Mouse (Mus musculus) urinary bladder, postnatal 25 days (tissue): ENCODE results near the gene Txnrd2.
A peak's percentile ranks its signal among the peaks of the same experiment; 100 is the strongest.

ENCODE experiments used
- DNase-seq: peaks from one replicate; pipeline ENCODE4 v3.0.0; 2022; ENCODE audit warnings: low spot score

Gene Txnrd2

DNA sequence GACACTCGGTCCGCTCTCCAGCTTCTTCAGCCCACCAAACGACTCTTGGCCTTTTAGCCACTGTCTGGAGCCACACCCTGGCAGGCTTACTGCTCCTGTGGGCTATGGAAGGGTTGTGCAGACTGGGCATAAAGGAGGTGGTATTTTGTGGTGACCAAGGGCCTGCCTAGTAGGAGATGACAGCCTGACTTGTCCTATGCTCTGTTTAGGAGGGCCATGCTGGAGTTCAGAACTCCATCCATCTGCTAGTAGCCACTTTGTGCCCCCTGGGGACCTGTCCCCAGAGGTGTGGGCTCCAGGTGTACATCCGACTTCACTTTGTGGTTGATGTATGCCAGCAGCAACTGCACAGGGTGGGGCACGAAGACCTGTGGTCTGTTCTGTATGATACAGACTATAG is 32.6 kb upstream of the Txnrd2 start:
- DNase-seq = no peak

DNA sequence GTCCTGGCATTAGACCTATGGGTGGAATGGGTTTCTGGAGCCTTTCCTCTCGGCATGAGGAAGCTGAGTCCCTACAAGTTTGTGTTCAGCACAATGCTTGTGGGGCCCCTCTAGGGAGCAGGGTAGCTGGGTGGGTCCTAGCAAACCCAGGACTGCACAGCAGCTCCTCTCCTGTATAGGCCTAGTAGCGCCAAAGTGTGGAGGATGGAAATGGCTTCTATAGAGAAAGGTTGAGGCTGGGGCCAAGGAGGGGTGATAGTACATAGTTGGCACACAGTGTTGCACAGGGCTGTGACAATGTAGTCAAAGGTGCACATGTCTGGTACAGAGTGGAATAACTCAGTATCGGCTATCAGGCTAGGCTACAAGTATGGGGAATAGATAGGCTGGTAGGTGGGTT is 32.1 kb upstream of the Txnrd2 start:
- no peak for DNase-seq

DNA sequence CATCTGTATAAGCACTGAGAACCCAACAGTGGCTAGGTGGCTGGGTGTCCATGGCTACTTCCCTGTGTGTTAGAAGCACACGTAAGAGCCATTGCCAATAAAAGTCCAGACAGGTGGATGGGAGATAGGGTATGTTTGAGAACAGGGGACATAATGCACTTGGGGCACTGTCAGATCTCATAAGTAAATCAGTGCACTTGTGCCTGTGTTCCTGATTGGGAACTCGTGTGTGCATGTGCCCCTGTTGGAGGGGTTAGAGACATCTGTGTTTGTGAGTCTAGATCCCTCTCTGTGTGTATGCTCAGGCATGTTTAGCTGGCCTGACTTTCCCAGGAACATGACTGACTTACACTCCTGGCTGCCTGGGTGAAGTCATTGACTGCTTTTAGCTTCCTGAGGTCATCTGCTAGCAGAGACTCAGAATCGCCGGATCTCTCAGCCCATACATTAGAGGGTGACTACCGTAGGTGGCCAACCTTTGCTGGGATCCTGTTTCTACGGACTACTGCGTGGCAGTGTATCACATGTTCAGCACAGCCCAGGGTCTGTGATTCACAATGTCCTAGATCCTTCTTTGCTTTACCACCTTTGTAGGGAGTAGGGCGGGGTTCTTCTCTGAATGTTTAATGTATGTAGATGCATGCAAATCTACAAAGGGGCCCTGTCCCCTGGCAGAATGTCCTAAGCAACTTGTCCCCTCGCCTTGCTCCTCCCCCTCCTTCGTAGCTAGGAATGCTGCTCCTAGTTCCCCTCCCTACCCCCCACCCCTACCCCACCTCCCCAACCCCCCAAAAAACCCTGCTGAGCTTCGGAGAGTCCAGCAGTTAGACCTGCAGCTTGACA is 31.2 kb upstream of the Txnrd2 start:
- DNase-seq = no peak

DNA sequence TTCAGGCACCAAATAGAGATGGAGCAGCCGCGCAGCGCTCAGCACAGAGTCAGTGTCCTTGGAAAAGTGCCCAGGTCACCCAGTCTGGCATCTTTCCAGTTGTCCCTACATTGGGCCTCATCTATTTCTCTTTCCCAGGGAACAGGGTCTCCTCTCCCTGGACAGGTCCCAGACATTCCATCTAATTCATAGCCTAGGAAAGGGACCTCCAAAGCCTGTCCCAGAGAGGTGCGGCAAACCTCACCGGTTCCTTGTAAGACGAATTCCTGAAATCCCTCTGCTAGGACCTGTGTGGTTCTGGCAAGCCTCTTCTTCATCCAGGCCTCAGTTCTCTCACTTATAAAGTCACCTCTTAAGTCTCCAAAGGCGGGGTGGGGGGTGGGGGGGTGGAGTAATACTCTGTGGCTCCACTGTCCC is 30.6 kb upstream of the Txnrd2 start:
- no peak for DNase-seq

DNA sequence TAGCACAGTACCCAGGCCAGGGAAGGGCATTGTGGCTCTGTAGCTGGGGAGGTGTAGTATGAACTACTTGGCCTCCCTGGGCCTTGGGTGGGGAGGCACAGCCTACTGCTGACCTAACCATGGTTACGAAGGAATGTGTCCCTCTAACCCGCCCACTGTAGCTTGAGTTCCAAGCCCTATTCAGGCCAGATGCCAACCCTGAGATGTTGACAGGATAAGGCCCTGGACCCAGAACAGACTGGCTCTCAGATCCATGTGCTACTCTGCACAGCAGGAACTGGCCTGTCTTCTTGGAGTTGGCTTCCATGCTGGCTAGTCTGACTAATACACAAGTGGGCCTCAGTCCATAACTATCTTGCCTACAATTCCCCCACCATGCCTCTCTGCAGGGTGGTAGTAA is 30.0 kb upstream of the Txnrd2 start:
- peak; percentile 44 for DNase-seq

DNA sequence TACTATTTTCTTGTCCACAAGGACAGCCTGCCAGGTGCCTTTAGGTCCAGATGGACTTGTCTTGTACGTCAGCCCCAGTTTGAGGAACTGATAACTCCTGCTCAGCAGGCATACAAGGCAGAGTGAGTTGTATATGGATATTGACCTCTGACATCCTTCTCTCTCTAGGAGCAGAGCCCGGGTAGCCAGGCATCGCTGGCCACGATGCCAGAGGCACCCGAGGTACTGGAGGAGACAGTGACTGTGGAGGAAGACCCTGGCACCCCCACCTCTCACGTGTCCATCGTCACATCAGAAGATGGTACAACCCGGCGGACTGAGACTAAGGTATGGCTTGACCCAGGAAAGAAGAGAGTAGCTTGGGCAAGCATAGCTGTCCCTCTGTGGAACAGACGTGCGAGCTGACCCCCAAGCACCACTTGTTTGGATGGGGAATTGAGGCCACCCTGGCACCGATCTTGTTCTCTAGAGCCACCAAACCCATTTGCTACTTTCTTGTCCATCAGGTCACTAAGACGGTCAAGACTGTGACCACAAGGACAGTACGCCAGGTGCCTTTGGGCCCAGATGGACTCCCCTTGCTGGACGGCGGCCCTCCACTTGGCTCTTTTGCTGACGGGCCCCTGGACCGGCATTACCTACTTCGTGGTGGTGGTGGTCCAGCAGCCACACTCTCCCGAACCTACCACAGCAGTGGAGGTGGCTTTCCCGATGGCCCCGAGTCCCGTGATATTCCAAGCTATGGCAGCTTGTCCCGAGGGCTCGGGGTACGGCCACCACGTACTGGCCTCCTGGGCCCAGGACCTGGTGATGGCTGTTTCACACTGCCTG is 29.2 kb upstream of the Txnrd2 start:
- DNase-seq = no peak

DNA sequence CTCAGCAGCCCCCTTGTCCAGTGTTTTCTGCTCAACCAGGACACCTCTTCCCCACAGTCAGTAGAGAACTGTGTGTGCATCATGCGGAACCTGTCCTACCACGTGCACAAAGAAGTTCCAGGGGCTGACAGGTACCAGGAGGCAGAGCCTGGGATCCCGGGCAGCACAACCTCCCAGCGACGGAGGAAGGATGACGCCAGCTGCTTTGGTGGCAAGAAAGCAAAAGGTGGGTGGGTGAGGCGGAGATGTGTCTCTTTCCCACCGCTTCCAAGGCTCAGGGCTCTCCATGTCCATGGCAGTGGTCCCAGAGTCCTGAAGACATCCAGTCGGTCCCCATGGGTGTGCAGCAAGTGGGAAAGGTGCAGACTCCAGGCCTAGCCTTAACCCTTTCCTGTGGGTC is 26.2 kb upstream of the Txnrd2 start:
- no peak for DNase-seq

DNA sequence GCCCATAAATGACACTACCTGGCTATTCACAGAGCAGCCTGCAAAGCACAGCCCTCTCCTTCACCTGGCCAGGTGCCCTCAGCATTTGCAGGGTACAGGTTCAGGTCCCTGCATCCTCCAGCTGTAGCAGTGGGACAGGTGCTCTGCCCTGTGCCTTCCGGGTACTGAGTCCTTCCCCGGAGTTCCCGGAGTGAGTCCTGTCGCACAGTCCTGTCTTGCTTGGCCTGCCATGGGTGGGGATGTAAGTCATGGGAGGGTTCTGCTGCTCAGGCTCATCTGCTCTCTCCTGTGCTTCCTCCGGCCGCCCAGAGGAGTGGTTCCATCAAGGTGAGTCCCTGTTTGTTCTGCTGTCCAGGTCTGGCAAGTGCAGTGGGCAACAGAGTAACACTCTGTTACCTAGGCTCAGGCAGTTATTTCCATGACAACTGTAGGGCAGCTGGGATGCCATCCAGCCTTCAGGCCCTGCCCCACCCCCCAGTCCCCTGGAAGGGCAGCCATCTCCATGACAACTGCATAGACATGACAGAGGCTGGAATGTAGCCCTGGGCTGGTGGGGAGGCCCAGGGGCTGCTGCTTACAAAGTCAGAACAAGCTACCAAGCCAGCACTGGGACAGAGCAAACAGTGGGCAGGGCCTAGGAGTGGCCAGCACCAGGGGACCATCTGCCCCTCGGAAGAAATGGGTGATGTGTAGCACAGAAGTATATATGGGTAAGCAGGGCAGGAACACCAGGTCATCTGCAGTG is 25.5 kb upstream of the Txnrd2 start:
- no peak for DNase-seq

DNA sequence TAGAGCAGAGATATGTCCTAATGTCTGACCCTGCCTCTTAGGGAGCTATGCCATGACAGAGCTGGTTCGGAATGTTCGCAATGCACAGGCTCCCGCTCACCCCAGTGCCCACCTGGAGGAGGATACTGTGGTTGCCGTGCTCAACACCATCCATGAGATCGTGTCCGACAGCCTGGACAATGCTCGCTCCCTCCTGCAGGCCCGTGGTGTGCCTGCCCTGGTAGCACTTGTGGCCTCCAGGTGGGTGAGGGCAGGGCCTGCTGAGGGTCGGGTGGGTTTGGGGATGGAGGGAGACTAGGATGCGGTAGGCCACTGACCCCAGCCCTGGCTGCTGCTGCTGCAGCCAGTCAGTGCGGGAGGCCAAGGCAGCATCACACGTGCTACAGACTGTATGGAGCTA is 22.9 kb upstream of the Txnrd2 start:
- DNase-seq = no peak

DNA sequence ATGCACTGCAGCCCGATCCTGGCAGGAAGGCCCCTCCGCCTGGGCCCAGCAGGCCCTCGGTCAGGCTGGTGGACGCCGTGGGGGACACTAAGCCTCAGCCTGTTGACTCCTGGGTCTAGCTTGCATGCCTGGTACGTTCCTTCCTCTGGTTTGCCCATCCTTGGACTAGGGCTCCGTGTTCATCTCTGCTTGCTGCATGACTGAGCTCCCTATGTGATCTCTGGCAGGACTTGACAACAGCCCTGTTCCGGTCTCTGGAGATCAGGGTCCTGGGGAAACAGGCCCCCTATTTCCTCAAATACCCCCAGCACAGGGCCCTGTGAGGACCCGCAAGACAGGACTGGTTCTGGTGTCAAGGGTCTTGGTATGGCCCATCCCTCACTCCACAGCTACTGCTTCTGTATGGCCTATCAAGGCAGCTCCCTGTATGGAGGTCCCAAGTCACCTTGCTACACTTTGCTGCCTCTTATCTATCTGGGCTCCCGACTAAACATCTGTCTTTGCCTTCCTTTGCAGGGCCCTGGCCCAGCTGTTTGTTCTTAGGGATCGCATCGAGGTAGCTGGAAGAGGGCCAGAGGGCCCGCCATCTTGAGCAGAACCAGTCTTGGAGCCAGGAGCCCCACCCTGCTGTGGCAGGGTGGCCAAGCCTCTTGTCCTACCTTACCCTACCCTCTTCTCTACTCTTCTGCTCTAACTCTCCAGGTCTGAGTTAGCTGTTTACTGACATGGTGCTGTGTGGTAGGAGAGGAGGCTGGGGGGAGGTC is 20.9 kb upstream of the Txnrd2 start:
- DNase-seq = no peak

DNA sequence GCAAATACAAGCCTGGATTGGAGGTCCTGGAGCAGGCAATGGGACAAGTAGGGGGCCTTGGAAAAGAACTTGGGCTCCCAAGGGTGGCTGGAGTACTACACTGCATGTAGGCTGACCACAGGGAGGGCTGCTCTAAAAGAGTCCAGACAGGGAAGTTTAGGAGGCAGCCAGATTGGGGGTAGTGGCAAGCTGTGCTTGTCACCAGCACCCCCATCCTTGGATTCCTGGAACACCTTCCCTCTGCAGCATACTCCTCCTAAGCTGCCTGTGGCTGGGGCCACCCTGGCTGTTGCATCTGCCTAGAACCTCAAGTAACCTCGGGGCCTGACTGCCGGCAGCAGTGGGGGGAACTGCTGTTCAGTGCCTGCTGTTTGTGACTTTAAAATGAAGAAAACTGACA is 20.3 kb upstream of the Txnrd2 start:
- DNase-seq = no peak

DNA sequence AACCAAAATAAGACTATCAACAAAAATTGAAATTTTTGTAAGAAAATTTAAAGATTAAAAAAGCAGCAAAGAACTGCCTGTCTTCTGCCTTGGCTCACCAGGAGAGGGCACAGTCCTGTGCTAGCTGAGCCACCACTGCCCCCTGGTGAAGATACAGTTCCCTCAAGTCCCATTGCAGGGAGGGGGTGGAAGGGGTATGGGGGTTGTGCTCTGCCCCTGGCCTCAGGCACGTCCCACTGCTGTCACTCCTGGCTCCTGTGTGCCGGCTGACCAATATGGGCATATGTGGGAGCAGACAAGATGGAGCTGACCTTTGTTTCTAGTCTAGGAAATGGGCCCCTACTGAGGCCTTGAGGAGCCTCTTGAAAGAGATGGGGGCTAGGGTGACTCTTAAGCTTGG is 19.9 kb upstream of the Txnrd2 start:
- peak; percentile 39 for DNase-seq

DNA sequence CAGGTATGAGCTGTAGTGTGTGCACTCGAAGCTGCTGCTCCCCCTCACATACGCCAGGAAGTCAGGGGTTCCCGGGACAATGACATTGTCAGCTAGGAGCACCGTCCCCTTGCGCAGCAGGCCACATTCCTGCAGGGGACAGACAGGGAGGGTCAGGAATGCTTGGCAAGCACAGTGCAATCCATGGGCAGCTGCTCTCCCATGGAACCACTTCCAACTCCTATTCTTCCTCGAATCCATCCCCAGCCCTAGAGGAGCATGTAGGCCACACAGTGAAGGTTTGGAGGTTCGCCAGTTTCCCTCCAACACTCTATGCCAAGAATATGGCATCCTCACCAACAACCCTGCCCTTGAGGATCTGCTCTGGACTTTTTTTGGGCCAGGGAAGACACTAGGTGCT is 18.3 kb upstream of the Txnrd2 start:
- no peak for DNase-seq

DNA sequence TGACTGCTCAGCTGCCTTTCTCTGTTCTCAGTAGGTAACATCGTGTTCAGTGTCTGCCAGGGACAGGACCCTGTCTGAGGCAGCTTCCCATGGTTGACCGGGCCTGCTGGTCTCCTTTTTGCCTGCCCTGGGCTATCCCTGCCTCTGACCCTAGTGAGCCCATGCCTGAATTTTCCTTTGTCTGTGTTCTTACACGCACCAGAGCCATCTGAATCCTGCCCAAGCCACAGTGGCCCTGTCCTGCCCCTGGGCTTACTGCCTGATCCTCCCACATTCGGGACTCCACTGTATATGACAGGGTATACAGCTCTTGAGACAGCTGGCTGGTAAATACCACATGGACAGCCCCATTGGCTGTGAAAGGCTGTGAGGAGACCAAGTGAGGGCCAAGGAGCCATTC is 16.4 kb upstream of the Txnrd2 start:
- DNase-seq = no peak

DNA sequence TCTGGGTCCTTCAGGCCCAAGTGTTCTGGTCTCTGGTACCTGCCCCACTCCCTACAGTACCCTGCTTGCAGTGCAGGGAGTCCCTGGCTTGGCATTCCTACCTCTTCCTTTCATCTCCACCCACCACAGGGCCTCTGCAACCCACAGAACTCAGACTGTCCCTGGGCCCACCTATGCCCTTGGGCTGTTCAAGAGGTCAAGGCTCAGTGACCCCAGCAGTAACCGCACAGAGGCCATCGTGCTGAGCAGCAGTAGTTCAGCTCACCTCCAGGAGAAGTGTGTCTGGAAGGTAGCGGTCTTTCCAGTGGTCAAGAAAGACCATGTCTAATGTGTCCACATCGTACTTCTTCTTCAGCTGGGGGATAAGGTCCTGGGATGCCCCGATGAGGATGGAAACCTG is 15.8 kb upstream of the Txnrd2 start:
- no peak for DNase-seq

DNA sequence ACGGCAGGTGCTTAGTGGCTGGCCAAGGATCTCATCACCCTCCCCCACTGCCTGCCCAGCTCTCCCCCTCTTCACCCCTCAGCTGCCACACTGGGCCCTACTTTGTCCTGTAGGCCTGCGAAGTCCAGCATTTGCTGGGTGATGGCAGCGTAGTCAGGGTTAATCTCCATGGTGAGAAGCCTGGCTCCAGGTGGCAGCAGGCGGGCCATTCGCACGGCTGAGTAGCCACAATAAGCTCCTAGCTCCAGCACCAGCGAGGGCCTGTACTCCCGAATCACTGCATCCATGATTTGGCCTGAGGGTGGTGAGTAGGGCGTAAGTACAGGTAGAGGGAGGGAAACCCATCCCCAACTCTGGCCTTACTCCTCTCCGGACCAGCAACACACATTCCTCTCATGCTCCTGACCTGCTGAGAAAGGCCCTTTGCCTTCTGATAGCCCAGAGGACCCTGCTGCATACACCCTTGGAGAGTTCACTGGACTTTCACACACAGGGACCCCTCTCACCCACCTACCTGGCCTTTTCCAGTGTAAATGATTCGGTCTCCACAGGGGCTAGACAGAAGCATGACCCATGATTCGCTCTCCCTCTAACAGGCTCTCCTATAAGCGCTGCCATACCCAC is 15.0 kb upstream of the Txnrd2 start:
- no peak for DNase-seq

DNA sequence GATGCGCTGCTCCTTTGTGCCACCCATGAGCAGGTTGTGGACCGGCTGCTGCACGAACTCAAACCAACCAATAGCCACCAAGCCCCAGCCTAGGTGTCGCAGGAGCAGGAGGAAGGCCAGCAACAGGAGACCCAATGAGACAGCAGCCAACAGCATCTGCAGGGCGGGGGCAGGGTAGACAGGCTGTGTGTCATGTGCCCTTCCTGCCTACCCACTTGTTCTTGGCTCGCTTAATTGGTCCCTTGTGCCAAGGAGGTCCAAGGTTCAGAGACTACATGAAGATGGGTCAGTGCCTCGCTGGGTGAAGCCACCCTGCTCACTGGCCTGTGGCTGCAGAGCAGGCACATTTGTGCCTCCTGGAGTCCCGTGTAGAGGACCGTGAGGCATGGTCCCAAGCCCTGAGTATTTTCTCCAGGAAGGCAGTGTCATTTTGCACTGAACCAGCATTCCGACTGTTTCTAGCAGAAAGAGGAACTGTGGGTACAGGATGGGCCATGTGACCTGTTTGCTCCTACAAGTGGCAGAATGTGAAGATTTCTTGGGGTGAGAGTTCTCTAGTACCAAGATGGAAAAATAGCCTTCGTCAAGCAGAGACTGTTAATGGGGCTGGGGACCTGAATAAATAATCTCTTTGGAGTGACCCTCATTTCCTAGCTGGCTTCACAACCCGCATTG is 14.2 kb upstream of the Txnrd2 start:
- no peak for DNase-seq

DNA sequence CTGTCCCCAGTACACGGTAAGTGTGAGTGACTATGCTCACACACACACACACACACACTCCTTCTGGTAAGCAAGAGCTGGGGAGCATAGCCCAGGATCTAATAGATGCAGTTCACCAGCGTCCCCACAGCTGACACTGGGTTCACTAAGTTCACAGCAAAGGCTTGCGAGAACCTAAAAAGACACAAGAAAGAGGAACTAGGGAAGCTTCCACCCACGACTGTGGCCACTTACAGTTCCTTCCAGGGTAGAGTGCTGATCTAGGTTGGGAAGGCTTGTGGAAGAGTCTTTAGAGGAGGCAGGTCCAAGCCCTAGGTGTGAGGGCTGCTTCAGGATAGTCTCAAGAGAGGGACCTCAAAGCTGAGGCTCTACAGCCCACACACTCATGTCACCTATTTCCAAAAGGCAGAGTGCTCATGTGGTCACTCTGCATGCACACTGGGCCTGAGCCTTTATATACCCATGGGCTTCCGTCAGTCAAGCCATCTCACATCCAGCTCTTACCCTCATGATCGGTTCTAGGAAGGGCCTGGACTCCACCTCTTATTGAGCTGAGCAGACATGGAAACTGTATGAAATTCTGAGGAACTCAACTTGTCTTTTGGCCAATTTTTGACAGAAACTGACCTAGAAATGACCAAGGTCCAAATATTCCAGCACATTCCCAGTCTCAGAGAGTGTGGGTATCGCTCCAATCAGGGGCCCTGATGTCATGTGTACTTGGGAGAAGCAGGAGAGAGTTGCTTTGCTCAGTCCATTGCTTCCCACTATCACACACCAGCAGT is 13.0 kb upstream of the Txnrd2 start:
- DNase-seq = no peak

DNA sequence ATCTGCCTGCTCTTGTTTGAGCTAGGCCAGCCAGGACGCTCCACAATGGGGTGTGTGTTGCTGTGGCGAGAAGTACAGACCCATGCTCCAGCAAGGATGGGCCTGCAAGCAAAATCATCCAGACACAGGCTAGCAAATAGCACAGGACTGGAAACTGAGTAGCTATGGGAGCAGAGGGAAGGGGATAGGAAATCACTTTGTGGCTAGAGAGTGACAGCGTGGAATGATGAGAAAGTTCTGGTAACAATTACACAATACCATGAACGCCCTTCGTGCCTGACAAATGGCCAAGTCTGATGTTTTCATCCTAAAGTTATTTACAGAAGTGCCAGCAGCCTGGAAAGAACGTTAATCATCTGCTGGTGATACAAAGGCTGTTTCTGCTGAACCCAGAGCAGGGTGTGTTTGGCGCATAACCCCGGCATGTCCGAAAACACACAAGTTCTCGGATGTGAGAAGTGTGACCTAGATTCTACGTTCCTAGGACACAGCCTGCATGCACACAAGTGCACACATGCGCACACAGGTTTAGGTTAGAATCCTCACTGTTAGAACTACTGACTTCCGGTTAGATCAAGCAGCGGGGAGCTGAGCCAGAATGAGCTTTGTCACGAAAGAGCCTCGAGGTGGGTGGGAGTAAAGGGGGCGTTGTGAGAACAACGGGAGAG is 10.0 kb upstream of the Txnrd2 start:
- DNase-seq = peak; percentile 46

DNA sequence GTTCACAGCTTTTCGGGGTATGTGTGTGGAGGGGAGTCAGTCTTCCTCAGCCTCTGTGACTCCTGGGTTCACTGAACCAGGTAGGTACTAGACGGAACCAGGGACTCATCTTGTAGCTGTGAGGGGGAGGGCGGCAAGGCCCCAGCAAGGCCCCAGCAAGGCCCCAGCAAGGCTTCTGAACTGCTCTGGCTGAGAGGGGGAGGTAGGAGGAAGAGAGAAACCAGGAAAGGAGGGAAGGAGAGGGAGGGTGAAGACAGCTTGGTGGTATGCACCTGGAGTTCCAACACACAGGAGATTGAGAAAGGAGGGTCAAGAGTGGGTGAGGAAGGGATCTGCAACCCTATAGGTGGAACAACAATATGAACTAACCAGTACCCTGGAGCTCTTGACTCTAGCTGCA is 9.3 kb upstream of the Txnrd2 start:
- no peak for DNase-seq
